Mouse (Mus musculus): Measurements from ENCODE around the gene Sdf4. TPM values are rescaled to one million over a fixed set of nuclear protein-coding genes. Genes with fewer than 3 reads are reported as not detected.

Sdf4 gene
- polyA plus RNA-seq, 1 experiment = 142 TPM

- no peaks in the 10 kb centered on the region for H3K27me3 ChIP-seq (ENCODE audit: control insufficient read depth, insufficient read depth, low read length)
- DNase-seq = no peak
- 90% methylated on average over 4 of the region's 4 CpGs for WGBS
- H3K27ac ChIP-seq (ENCODE audit: insufficient read depth, low read length) = no peak overlapping the region
- no peak for TF ChIP-seq POLR2A (IDR thresholded peaks at IDR 0.05; ENCODE audit: borderline replicate concordance, insufficient read depth, low read length)
- TF ChIP-seq CTCF (IDR thresholded peaks at IDR 0.05; ENCODE audit: borderline replicate concordance, insufficient read depth, low read depth, low read length) = no peak
- no peak overlapping the region for H3K4me3 ChIP-seq (replicated peaks; ENCODE audit: insufficient read depth, low read depth, low read length)
- H3K4me1 ChIP-seq (ENCODE audit: control insufficient read depth, insufficient read depth, low read length) = no peaks in the 10 kb centered on the region
Observed at GRCm38 (mm10) chr4:156008369-156008768, 15.7 kb downstream of the Sdf4 start.

GRCm38 (mm10) chr4:156013637-156014036 is 21.0 kb downstream of the Sdf4 start, which contains the start of gene Tnfrsf4:
TSS of gene Tnfrsf4 (plus strand) at chr4:156013843.
- H3K27ac ChIP-seq (ENCODE audit: insufficient read depth, low read length) = no peak within 1 kb of the TSS
- no peak for DNase-seq
- WGBS = 88% methylated on average over 8 of the region's 8 CpGs
- H3K4me1 ChIP-seq (ENCODE audit: control insufficient read depth, insufficient read depth, low read length) = no peaks in the 10 kb centered on the region
- no peaks in the 10 kb centered on the region for H3K27me3 ChIP-seq (ENCODE audit: control insufficient read depth, insufficient read depth, low read length)
- no peak within 1 kb of the TSS for H3K4me3 ChIP-seq (replicated peaks; ENCODE audit: insufficient read depth, low read depth, low read length)
- TF ChIP-seq CTCF (IDR thresholded peaks at IDR 0.05; ENCODE audit: borderline replicate concordance, insufficient read depth, low read depth, low read length) (no peak), POLR2A (IDR thresholded peaks at IDR 0.05; ENCODE audit: borderline replicate concordance, insufficient read depth, low read length) (no peak)

GRCm38 (mm10) chr4:156014436-156014835 is 21.8 kb downstream of the Sdf4 start:
- Histone ChIP-seq H3K27ac (ENCODE audit: insufficient read depth, low read length) (no peak overlapping the region), H3K4me3 (replicated peaks; ENCODE audit: insufficient read depth, low read depth, low read length) (no peak overlapping the region), H3K27me3 (ENCODE audit: control insufficient read depth, insufficient read depth, low read length) (no peaks in the 10 kb centered on the region), H3K4me1 (ENCODE audit: control insufficient read depth, insufficient read depth, low read length) (no peaks in the 10 kb centered on the region)
- no peak for TF ChIP-seq POLR2A (IDR thresholded peaks at IDR 0.05; ENCODE audit: borderline replicate concordance, insufficient read depth, low read length)
- no peak for TF ChIP-seq CTCF (IDR thresholded peaks at IDR 0.05; ENCODE audit: borderline replicate concordance, insufficient read depth, low read depth, low read length)
- 97% methylated on average over 2 of the region's 2 CpGs for WGBS
- no peak for DNase-seq

GRCm38 (mm10) chr4:156019771-156020170 is 27.1 kb downstream of the Sdf4 start:
- no peak overlapping the region for H3K4me3 ChIP-seq (replicated peaks; ENCODE audit: insufficient read depth, low read depth, low read length)
- DNase-seq = no peak
- TF ChIP-seq CTCF (IDR thresholded peaks at IDR 0.05; ENCODE audit: borderline replicate concordance, insufficient read depth, low read depth, low read length) (no peak), POLR2A (IDR thresholded peaks at IDR 0.05; ENCODE audit: borderline replicate concordance, insufficient read depth, low read length) (no peak)
- no peak overlapping the region for H3K27ac ChIP-seq (ENCODE audit: insufficient read depth, low read length)
- no peaks in the 10 kb centered on the region for H3K27me3 ChIP-seq (ENCODE audit: control insufficient read depth, insufficient read depth, low read length)
- H3K4me1 ChIP-seq (ENCODE audit: control insufficient read depth, insufficient read depth, low read length) = no peaks in the 10 kb centered on the region
- WGBS = 75% methylated on average over 12 of the region's 12 CpGs

GRCm38 (mm10) chr4:156021381-156021780 is 28.7 kb downstream of the Sdf4 start:
- no peak for DNase-seq
- Histone ChIP-seq H3K27ac (ENCODE audit: insufficient read depth, low read length) (no peak overlapping the region), H3K4me1 (ENCODE audit: control insufficient read depth, insufficient read depth, low read length) (peaks cover 7% of the 10 kb centered on the region; the same call in 1 of the 2 replicates), H3K27me3 (ENCODE audit: control insufficient read depth, insufficient read depth, low read length) (no peaks in the 10 kb centered on the region), H3K4me3 (replicated peaks; ENCODE audit: insufficient read depth, low read depth, low read length) (no peak overlapping the region)
- TF ChIP-seq POLR2A (IDR thresholded peaks at IDR 0.05; ENCODE audit: borderline replicate concordance, insufficient read depth, low read length) (no peak), CTCF (IDR thresholded peaks at IDR 0.05; ENCODE audit: borderline replicate concordance, insufficient read depth, low read depth, low read length) (no peak)
- WGBS = 87% methylated on average over 3 of the region's 3 CpGs

GRCm38 (mm10) chr4:156021942-156022419 is 29.3 kb downstream of the Sdf4 start:
- TF ChIP-seq CTCF (IDR thresholded peaks at IDR 0.05; ENCODE audit: borderline replicate concordance, insufficient read depth, low read depth, low read length) = no peak
- no peak for TF ChIP-seq POLR2A (IDR thresholded peaks at IDR 0.05; ENCODE audit: borderline replicate concordance, insufficient read depth, low read length)
- no peak overlapping the region for H3K27ac ChIP-seq (ENCODE audit: insufficient read depth, low read length)
- H3K4me3 ChIP-seq (replicated peaks; ENCODE audit: insufficient read depth, low read depth, low read length) = no peak overlapping the region
- H3K27me3 ChIP-seq (ENCODE audit: control insufficient read depth, insufficient read depth, low read length) = no peaks in the 10 kb centered on the region
- 67% methylated on average over 9 of the region's 9 CpGs for WGBS
- peaks cover 8% of the 10 kb centered on the region; the same call in 1 of the 2 replicates for H3K4me1 ChIP-seq (ENCODE audit: control insufficient read depth, insufficient read depth, low read length)
- no peak for DNase-seq

GRCm38 (mm10) chr4:156023520-156023919 is 30.8 kb downstream of the Sdf4 start:
- H3K27me3 ChIP-seq (ENCODE audit: control insufficient read depth, insufficient read depth, low read length) = no peaks in the 10 kb centered on the region
- 87% methylated on average over 9 of the region's 9 CpGs for WGBS
- TF ChIP-seq POLR2A (IDR thresholded peaks at IDR 0.05; ENCODE audit: borderline replicate concordance, insufficient read depth, low read length) = no peak
- TF ChIP-seq CTCF (IDR thresholded peaks at IDR 0.05; ENCODE audit: borderline replicate concordance, insufficient read depth, low read depth, low read length) = no peak

GRCm38 (mm10) chr4:156024184-156024583 is 31.5 kb downstream of the Sdf4 start:
- no peak overlapping the region for H3K4me3 ChIP-seq (replicated peaks; ENCODE audit: insufficient read depth, low read depth, low read length)
- DNase-seq = no peak
- H3K27ac ChIP-seq (ENCODE audit: insufficient read depth, low read length) = no peak overlapping the region
- H3K4me1 ChIP-seq (ENCODE audit: control insufficient read depth, insufficient read depth, low read length) = peaks cover 8% of the 10 kb centered on the region; the same call in 1 of the 2 replicates
- no peaks in the 10 kb centered on the region for H3K27me3 ChIP-seq (ENCODE audit: control insufficient read depth, insufficient read depth, low read length)
- 89% methylated on average over 7 of the region's 7 CpGs for WGBS
- no peak for TF ChIP-seq POLR2A (IDR thresholded peaks at IDR 0.05; ENCODE audit: borderline replicate concordance, insufficient read depth, low read length)
- TF ChIP-seq CTCF (IDR thresholded peaks at IDR 0.05; ENCODE audit: borderline replicate concordance, insufficient read depth, low read depth, low read length) = no peak

More at GRCm38 (mm10) chr4:156023520-156023919, 30.8 kb downstream of the Sdf4 start:
- Histone ChIP-seq H3K27ac (ENCODE audit: insufficient read depth, low read length) (no peak overlapping the region), H3K4me1 (ENCODE audit: control insufficient read depth, insufficient read depth, low read length) (peaks cover 8% of the 10 kb centered on the region; the same call in 1 of the 2 replicates), H3K4me3 (replicated peaks; ENCODE audit: insufficient read depth, low read depth, low read length) (no peak overlapping the region)
- no peak for DNase-seq

Data from cerebellum, adult 2 months (tissue).